Mouse (Mus musculus) heart, adult 2 months (tissue): ENCODE data around the gene Brd3os. TPM values are rescaled to one million over a fixed set of nuclear protein-coding genes. Genes with fewer than 3 reads are reported as not detected.

ENCODE experiments used
- DNase-seq, 2 experiments: peaks; one replicate each; pipeline ENCODE4 v3.0.0; 2021
- H3K27ac ChIP-seq: fragments of 200-600 bp; 2 replicates; pipeline ENCODE4 v1.8.1; 2022
- H3K27me3 ChIP-seq: fragments of 200-500 bp; 2 replicates; pipeline ENCODE4 v1.6.1; 2012; ENCODE audit warnings: mild to moderate bottlenecking, low read length, inconsistent platforms, mixed read lengths; ENCODE audit not compliant: control insufficient read depth, insufficient read depth
- H3K36me3 ChIP-seq: fragments of 200-500 bp; 2 replicates; pipeline ENCODE4 v1.6.1; 2012; ENCODE audit warnings: low read length, inconsistent platforms; ENCODE audit not compliant: control insufficient read depth, insufficient read depth
- H3K4me1 ChIP-seq: fragments of 200-500 bp; 2 replicates; pipeline ENCODE4 v1.6.1; 2011; ENCODE audit warnings: low read length; ENCODE audit not compliant: control insufficient read depth, insufficient read depth
- H3K4me3 ChIP-seq: fragments of 200-600 bp; 2 replicates; pipeline ENCODE4 v1.8.1; 2022
- H3K79me2 ChIP-seq: fragments of 200-500 bp; replicated peaks from 2 replicates; pipeline ENCODE4 v1.6.1; 2012; ENCODE audit warnings: mild to moderate bottlenecking, inconsistent platforms, low read length, moderate library complexity, mixed read lengths; ENCODE audit not compliant: control insufficient read depth, insufficient read depth
- H3K9ac ChIP-seq: fragments of 200-500 bp; 2 replicates; pipeline ENCODE4 v1.6.1; 2012; ENCODE audit warnings: low read depth, mild to moderate bottlenecking, control low read depth, inconsistent platforms, low read length, mixed read lengths
- CTCF ChIP-seq: fragments of 200-600 bp; IDR thresholded peaks from 2 replicates; pipeline ENCODE4 v1.8.1; 2022; ENCODE audit warnings: antibody characterized with exemption, mild to moderate bottlenecking, moderate library complexity
- EP300 ChIP-seq: fragments of 200-500 bp; IDR thresholded peaks from 2 replicates; pipeline ENCODE4 v1.6.1; 2011; ENCODE audit warnings: low read depth, low read length, control low read depth; ENCODE audit not compliant: insufficient read depth
- POLR2A ChIP-seq: fragments of 200-500 bp; IDR thresholded peaks from 2 replicates; pipeline ENCODE4 v1.6.1; 2011; ENCODE audit warnings: mild to moderate bottlenecking, low read depth, low read length, control low read depth; ENCODE audit not compliant: insufficient read depth
- WGBS: fragments of 180-500 bp; shearing (Covaris S2); methylation state at CpG from one replicate; pipeline ENCODE4 v1.1.7; 2018; 5-methylcytosine and 5-hydroxymethylcytosine counted together
- intact Hi-C: fragments of 180-260 bp; cut with DNase I; formaldehyde crosslinking; loops from one replicate; pipeline ENCODE4 v1.15.1; 2025
- polyA plus RNA-seq: library from polyadenylated mRNA; depleted of rRNA; stranded (reverse); fragments of >200 nt; gene quantifications from 2 replicates; pipeline ENCODE4 v1.2.3, GENCODE M21; 2012
- total RNA-seq, 2 experiments: library from RNA; stranded (reverse); gene quantifications; 2 replicates each; pipeline ENCODE4 v1.2.3; 2021

Gene Brd3os
- total and polyA plus RNA-seq, 3 experiments = 0.65 to 3.9 (median 0.98) TPM

- Histone ChIP-seq H3K36me3 (no peaks in the 10 kb centered on the region), H3K79me2 (no peaks in the 10 kb centered on the region), H3K27ac (peak overlapping the region; percentile 52), H3K4me1 (peaks cover 7% of the 10 kb centered on the region), H3K9ac (peak overlapping the region; percentile 88), H3K27me3 (no peaks in the 10 kb centered on the region), H3K4me3 (peak overlapping the region; percentile 73)
- peak; percentile 56 to 68 for DNase-seq
- intact Hi-C loops = no loop called here
- WGBS = under 1% methylated on average over 59 of the region's 60 CpGs
- TF ChIP-seq EP300 (no peak), CTCF (no peak), POLR2A (no peak)
Observed at GRCm38 (mm10) chr2:27425751-27426405, 16.2 kb upstream of the Brd3os start.

GRCm38 (mm10) chr2:27426406-27426854 lies 15.7 kb upstream of the Brd3os start:
- peak overlapping the region; percentile 81 for H3K27ac ChIP-seq
- peak overlapping the region; percentile 88 for H3K9ac ChIP-seq
- peaks cover 4% of the 10 kb centered on the region; the same call in 1 of the 2 replicates for H3K4me1 ChIP-seq
- intact Hi-C loops = no loop called here
- DNase-seq = peak in 1 of 2 experiments; percentile 84
- no peaks in the 10 kb centered on the region for H3K27me3 ChIP-seq
- TF ChIP-seq POLR2A (no peak; the same call in 1 of the 2 replicates), EP300 (no peak), CTCF (no peak)
- no peaks in the 10 kb centered on the region for H3K36me3 ChIP-seq
- H3K4me3 ChIP-seq = peak overlapping the region; percentile 73
- under 1% methylated on average over 60 of the region's 64 CpGs for WGBS
- H3K79me2 ChIP-seq = no peaks in the 10 kb centered on the region

- Histone ChIP-seq H3K9ac (peak within 1 kb of the TSS; percentile 88), H3K4me1 (peaks cover 3% of the 10 kb centered on the region; the same call in 1 of the 2 replicates), H3K27ac (peak within 1 kb of the TSS; percentile 81), H3K4me3 (peak within 1 kb of the TSS; percentile 73), H3K36me3 (no peaks in the 10 kb centered on the region), H3K27me3 (no peaks in the 10 kb centered on the region), H3K79me2 (no peaks in the 10 kb centered on the region)
- TF ChIP-seq EP300 (peak; percentile 33; the same call in 1 of the 2 replicates), POLR2A (peak; percentile 40; the same call in 1 of the 2 replicates), CTCF (no peak)
- intact Hi-C loops = no loop called here
- WGBS = 1% methylated on average over 58 of the region's 58 CpGs
- peak; percentile 95 for DNase-seq
Observed at GRCm38 (mm10) chr2:27426855-27427457, 15.2 kb upstream of the Brd3os start, which contains the start of gene Vav2. TSS of gene Vav2 (minus strand) at chr2:27427033.

GRCm38 (mm10) chr2:27428071-27428470 lies 14.1 kb upstream of the Brd3os start:
- H3K9ac ChIP-seq = no peak overlapping the region
- TF ChIP-seq EP300 (peak; percentile 96), CTCF (peak; percentile 99; the same call in 1 of the 2 replicates), POLR2A (no peak)
- 2% methylated on average over 4 of the region's 4 CpGs for WGBS
- H3K4me3 ChIP-seq = no peak overlapping the region
- H3K27me3 ChIP-seq = no peaks in the 10 kb centered on the region
- peaks cover 3% of the 10 kb centered on the region; the same call in 1 of the 2 replicates for H3K4me1 ChIP-seq
- no peak overlapping the region for H3K27ac ChIP-seq
- peak; percentile 81 to 89 for DNase-seq
- no peaks in the 10 kb centered on the region for H3K79me2 ChIP-seq
- intact Hi-C loops = loop anchor here (1.0 to 2.0 kb wide), 2 partner anchors 139 to 147 kb away; no protein-coding TSS in a partner anchor
- H3K36me3 ChIP-seq = no peaks in the 10 kb centered on the region

- no peak overlapping the region for H3K27ac ChIP-seq
- no peaks in the 10 kb centered on the region for H3K79me2 ChIP-seq
- TF ChIP-seq POLR2A = no peak
- TF ChIP-seq EP300 = no peak
- no peak for TF ChIP-seq CTCF
- intact Hi-C loops = no loop called here
- H3K27me3 ChIP-seq = no peaks in the 10 kb centered on the region
- H3K9ac ChIP-seq = no peak overlapping the region
- 85% methylated on average over 7 of the region's 7 CpGs for WGBS
- H3K36me3 ChIP-seq = no peaks in the 10 kb centered on the region
- H3K4me1 ChIP-seq = 0 out of 2 replicates have a peak, but pooled peaks cover 2% of the 10 kb centered on the region
- no peak overlapping the region for H3K4me3 ChIP-seq
- no peak for DNase-seq
Observed at GRCm38 (mm10) chr2:27430621-27431020, 11.5 kb upstream of the Brd3os start.
